Mouse (Mus musculus) spleen, postnatal 10 days (tissue): Measurements from ENCODE around the gene Unc13c.

ENCODE experiments used
- DNase-seq, 2 experiments: peaks; one replicate each; pipeline ENCODE4 v3.0.0; 2021 to 2022; ENCODE audit warnings: low spot score in 2 of 2

The Unc13c gene

DNA sequence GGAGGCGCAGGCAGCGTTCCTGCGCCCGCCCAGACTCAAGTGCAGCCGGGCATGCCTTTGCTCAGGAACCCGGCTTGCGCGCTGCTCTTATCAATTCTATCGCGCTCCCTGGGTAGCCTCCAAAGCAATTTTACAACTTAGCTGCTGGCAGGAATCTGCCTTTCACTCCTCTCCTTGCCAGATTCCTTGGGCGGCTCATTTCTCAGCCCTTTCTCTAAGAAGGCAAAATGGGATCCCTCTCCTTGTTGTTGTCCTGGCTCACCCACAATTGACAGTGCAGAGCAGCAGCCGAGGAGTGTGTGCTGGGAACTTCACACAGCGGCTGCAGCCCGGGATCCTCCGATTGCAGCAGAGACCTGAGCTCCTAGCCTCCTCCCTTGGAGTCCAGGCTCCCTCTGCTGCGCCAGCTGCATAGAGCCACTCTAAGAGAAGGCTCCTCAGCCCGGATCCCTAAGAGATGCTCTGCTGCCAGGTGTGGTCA, at the start of gene Unc13c:
Gene Unc13c, minus strand, starts transcription at position 326 of the 481 bp plus-strand sequence.
- no peak for DNase-seq

DNA sequence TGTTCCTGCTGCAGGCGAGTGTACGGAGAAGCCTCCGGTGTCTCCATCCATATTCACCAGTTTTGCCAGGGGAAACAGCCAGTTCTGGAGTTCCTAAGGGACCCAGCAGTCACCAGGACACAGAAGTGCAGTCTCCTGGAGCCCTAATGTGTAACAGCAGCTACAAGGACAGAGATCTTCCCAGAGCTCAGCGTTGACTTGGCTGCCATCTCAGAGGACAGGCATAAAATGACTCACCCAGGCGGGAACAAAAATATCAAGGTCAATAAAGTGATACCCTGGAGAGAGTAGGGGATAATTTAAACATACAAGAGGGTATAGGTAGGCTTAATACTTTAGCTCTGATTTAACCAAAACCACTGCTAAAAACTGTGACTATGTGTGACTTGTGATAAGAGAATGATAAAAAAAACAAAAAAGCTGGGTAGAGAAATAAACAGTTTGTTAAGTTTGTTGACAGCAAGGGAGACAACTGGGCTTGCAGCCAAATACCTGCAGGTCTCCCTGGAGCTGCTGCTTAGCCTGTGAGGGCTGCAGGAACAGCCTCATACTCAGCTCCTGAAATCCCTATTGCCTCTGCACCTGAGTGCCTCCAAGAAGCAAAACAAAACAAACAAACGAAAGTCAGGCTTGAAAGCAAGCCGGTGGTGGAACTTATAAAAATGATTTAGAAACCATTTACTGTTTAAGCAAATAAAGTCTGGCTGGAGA, 39.4 kb upstream of the Unc13c start:
- DNase-seq: no peak

DNA sequence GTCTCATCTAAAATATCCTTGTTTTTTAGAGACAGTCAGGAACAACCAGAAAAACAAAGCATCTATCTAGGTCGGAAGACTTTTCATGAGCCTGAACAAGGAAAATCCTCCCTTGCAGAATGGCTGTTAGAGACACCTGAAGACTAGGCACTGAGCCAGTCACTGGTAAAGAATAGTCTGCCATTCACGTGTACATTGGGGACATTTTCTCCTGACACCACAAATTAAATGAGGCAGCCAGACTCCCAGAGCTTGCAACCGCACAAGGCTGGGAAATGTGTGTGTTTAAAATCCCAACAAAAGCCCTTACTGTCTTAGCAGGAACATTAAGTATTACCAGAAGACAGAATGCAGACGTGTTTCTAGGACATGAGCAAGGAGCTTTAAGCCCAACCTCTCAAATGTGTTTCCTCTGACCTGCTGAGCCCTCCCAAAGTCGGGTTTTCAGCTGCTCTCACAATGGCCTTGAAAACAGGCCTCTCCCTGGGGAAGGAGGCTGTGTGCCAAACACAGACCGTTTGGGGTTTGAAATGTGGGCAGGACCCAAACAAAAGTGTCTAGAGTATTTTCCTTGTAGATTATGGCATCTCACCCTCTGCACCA, 33.7 kb upstream of the Unc13c start:
- no peak for DNase-seq

DNA sequence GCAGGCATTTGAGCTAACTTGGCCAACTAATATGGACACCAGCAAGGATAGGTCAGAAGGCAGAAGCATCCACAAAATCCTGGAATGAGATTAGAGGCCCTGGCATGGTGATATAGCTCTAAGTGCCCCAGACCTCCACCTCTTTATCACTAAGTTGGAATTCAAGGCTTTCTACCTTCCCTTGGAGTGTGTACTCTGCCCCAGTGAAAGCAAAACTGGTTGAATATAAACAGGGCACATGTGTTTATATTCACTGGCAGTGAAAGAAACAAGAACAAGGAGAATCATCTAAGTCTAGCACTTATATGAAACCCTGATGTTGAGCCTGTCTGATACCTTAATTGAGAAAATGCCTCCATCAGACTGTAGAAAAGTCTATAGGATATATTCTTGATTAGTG, 19.3 kb upstream of the Unc13c start:
- no peak for DNase-seq

DNA sequence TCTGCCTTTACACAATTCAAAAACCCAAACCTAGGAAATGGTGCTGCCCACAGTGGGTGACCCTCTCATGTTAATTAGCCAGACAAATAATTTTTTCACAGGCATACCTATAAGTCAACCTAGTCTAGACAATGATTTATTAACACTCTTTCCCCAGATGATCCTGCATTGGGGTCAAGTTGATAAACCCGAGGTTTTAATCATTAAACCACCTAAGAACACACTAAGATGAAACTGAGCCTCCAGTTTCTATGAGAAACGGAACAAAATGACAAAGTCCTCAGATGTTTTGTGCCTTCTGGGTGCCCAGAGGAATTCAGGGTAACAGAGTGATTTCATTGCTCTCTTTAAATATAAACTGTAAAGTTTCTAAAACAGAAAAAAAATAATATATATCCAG, 18.5 kb upstream of the Unc13c start:
- no peak for DNase-seq

DNA sequence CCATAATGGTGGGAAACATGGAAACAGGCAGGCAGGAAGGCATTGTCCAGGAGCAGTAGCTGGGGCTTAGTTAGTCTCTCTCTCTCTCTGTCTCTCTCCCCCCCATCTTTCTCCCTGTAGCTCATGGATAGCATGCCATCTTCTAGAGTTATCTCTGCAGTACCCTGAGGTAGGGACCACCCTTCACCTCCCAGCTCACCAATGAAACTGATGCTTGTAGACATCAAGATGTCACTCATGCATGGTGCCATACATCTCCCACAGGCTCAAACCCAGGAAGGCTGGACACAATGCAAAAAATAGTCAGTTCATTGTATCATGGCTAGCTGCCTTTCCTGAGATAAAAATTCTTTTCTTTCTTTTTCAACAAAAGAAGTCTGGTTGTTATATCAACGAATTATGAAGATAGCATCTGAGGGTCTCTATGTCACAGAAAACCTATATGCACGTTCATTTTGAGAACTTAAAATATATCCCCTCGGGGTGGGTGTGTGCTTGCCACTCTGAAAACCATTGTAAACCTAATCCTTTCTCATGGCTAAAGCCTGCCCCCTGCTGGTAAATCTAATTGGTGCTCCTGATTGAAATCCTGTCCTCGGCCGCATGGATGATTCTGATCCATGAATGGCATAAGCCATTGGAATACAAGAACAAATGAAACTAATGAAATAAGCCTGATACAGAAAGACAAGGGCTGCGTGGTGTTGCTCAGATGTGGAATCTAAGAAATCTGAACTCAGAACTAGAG, 14.0 kb upstream of the Unc13c start:
- DNase-seq: peak; percentile 4 to 44

DNA sequence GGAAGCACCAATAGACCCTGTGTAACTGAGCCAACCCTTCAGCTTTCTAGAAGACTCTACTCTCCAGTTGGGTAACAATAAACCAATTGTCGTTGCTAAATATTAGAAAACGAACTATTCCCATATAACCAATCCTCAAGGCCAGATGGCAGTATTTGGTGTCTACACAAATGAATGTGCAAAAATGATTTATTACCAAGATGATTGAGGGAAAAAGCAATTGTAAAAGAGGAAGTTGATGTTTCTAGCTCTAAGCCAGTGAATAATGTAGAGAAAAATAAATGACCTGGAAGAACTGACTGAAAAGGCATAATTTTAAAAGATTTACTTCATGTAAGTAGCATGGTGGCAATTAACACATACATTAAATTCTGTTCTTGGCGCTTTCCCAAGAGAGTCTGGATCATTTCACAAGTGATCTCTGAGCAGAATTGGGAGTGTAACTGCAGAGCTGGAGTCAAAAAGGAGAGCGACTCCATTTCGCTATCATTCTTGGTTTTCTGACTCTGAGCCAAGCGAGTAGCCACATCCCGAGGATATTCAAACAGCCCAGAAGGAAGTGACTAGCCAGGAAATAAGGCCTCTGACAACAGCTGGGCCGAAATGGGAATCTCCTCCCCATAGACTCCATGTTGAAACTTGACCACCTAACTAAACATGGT, 3.7 kb upstream of the Unc13c start:
- no peak for DNase-seq

DNA sequence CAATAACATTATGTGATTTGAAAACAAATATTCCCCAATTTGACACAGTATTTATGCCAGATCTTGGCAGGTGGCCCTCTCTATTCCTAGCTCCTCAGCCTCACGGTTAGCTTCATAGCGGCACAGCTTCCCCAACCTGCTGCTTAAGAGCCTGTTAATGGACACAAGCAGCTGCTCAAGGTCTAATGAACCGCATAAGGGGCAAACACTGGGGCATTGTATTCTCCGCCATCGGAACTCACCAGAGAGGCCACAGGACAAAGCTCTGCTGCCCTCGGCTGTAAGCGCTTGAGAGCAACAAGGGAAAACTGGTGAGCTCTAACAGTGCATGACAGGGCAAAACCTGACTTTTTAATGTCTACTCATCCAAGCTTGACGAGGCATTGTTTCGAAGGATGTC, 2.0 kb upstream of the Unc13c start:
- DNase-seq: no peak

DNA sequence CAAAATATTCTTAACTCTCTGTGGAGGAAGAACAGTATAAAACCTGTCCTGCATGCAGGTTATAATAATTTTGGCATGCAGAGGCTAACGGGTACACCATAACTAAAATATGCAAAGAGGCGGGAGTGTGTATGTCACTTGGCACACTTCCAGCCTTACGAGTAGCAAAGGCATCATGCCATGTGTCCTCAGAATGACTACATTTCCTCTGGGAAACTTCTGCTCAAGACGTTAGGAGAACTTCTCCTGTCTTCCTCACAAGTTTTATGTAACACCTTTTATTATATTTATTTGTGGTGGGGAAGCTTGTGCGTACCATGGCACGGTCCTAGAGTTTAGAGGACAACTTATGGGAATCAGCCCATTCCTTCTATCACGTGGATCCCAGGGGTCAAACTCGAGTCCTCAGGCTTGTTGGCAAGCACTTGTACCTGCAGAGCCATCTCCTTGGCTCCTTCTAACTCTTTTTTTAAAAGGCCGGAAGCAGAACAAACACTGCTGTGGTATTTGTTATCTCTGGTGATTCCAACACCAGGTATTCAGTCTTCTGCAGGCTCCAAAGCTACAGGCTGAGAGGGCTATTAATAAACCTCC, 3.3 kb downstream of the Unc13c start:
- no peak for DNase-seq

DNA sequence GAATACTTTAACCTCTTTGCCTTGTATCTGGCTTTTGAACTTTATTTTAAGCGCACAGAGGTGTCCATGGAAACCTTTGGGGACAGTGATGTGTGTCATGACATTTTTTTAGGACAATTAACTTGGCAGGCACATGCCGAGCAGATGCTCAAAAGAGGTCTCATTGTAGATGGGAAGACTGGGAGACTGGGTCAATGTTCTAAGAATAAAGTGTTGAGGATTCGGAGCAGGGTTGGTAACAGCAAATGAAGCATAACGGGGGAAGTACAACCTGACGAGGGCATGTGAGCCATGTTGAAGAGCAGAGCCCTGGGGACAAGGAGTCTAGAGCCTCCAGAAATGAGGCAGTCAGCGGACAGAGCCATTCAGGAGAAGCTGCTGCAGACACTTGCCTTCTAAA, 6.3 kb downstream of the Unc13c start:
- no peak for DNase-seq

DNA sequence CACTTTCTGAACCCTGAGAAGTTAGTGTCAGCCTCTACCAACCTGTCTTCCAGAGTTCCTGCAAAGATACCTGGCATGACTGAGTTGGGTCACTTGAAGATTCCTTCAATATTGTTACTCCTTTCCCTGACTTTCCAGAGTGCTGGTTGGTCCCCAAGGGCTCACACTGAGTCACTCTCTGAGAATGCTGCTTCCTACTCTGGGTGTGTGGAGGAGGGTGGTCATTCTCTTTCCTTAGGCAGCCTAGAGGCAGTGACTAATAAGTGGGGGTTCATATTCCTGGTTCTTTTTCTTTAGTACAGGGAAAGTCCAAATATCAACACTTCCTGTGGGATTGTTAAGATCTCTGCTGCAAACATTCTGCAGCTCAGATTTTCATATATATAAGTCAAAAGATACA, 16.4 kb downstream of the Unc13c start:
- DNase-seq: no peak

DNA sequence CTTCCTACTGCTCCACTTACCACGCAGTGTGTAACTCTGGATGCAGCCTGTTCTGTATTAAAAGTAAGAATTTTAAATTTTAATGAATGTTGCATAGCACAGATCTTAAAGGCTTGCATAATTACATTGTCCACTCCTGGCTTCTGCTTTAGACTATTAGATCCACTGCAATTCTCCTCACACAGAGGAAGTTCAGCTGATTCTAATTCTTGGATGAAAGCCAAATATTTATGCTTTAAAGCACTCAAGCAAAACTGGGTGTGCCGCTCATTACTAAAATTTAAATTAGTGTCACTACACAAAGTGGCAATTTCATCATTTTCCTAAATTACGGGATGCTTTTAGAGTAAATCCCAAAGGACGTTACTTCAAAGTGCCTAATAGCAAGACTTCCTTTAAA, 17.2 kb downstream of the Unc13c start:
- DNase-seq: no peak

DNA sequence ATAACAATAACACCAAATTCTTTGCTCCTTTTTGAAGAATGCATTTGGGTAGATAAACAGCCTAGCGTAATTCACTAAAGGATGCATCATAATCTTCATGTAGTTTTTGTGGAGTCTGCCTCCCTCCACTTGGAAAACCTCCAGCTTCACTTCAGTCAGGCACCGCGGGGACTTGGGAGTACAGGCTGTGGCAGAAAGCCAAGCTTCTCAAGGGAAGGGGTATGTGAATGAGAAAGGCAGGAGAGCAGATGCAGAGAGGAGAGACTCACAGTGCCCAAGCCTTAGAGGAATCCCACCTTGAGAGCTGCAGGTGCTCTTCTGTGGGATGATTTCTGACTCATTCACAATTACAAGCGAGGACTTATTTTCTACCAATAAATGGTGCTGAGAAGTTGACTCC, 33.9 kb downstream of the Unc13c start:
- DNase-seq: no peak

DNA sequence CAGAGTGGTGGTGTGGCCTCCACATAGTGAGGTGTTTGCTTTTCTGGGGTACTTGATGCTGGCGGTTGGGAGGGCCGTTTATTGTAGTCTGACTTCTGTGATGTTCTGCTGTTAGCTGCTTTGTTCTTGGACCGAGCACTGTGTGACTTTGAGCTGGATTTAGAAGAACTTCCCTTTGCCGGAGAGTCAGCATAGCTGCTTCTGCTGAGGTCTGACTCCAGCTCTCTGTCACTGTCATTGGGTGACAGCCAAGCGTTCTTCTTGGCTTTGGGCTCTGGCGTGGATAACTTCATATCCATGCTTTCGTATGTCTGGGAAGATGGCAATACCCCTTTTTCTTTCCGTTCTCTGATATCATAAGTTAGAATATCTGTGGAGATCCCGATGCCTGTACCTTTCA, 36.8 kb downstream of the Unc13c start:
- no peak for DNase-seq

DNA sequence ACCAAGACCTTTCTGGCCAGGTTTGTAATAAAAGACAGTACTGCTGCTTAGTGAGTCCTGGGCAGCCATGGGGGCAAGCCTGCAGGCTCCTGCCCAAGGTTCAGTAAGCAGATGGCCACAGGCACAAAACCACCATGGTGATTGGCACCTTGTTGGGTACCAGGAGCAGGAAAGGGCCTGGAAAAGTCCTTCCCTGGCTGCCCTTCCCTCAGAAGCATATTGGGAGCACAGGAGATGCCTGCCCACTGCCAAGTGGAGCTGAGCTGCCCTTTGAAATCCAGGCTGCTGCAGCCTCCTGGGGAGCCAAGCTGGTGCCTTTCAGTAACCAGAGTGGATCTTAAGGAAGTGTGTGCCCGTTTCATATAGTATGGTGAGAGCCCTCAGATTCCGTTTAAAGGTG, 41.5 kb downstream of the Unc13c start:
- DNase-seq: no peak

DNA sequence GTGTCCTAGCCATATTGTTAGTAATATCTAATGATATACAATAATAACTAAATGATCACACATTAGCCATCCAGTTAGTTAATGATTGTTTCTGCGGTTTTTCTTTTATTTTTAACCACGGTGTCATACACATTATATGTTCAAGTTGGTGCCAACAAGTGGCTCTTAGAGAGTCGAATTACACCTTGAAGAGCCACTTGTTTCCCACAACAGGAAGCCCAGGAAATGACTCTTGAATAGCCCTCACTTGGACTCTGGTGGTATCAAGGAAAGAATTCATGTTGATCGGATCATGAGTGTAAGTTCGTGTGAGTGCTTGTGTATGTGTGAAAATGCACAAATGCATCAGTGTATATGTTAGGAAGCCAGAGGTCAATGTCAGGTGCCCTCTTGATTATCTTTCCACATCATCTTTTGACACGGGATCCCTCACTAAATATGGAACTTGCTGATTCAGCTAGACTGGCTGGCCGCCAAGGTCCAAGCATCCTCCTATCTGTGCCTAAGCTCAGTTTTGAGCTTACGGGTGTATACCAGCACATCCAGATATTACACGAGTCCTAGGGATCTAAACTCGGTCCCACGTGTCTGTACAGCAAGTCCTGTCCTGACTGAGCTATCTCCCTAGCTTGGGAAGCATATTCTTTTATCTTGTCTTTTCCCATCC, 46.2 kb downstream of the Unc13c start:
- DNase-seq: no peak

DNA sequence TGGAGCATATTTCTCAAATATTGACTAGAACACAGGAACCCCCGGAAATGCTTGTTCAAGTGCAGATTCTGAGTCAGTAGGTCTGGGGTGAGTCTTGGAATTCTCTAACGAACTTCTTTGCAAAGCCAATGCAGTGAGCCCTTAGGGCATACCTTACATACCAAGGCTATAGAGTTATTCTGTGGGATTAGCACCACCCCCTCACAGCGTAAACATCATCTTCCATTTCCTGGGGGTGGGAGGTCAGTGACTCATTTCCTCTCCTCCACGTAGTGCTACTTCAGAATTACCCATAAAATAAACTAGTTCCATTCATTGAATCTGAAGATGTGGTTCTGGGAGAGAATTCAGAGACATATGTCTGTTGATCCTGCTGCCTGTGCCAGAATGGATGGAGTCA, 62.8 kb downstream of the Unc13c start:
- no peak for DNase-seq

DNA sequence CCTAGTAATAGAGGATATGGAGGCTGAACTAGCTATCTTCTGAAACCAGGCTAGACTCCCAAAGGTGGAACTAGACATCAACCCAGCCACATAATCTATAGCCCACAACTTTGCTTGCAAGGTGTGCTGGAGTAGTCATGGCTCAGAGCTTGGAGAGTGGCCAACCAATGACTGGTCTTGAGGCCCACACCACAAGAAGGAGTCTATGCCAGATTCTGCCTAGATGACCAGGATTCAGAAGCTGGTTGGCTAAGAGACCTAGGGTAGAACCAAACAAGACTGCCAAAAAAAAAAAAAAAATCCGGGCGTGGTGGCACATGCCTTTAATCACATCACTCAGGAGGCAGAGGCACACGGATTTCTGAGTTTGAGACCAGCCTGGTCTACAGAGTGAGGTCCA, 70.2 kb downstream of the Unc13c start:
- no peak for DNase-seq

DNA sequence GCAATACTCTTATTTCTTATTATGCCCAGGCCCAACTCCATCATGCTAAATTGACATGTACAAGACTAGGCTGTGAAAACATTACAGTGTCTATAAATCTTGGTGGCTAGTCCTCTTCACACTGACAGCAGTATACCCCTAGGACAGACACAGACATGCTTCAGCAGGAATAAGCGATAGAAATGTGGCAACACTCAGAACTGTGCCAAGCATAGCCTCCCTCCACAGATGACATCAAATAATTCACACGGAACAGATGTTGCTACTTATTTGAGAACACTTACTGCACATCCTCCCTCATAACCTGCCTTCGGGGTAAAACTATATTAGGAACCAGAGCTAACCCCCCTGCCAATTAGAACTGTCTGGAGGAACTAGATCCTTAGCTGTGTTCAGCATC, 72.6 kb downstream of the Unc13c start:
- no peak for DNase-seq

DNA sequence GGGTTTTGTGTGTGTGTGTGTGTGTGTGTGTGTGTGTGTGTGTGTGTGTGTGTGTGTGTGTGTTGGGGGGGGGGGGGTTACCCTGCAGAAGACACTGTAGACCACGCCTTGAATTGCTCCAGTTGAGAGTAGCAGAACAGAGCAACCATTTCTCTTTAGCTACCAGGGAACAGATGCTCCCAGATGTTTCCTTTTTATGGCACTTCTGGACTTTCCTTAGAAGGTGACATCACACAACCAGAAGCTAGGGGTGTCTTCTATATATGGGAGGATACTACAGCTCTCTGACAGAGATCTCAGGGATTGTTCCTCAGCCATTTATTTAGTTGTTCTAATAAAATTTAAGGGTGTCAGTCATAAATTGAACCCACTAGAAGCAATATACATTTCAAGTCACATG, 85.2 kb downstream of the Unc13c start:
- DNase-seq: no peak

DNA sequence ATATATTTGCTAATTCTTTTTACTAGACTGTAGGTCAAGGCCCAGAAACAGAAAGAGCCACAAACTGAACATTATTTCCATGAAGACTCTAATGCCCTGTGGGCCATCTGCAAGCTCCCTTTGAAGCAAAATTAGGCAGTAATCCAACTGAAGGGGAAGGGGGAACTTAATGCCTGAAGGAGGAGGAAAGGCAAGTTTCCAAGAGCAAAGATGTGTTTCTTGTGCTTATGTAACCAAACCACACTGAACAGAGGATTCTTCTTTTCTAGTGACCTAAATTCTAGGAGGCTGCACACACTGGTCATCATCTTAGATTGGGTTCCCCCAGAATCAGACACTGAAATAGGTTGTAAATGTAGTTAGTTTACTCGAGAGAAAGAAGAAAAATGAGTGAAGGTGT, 85.6 kb downstream of the Unc13c start:
- no peak for DNase-seq
